Mouse (Mus musculus) liver, postnatal 0 days (tissue): ENCODE measurements around the gene Zfp777. TPM values are rescaled to one million over a fixed set of nuclear protein-coding genes. Genes with fewer than 3 reads are reported as not detected.

Source experiments
- ATAC-seq: fragments of 200-750 bp; cut with Nextera tagmentation; 2 replicates; pipeline ENCODE4 v1.8.0; 2017; ENCODE audit warnings: mild to moderate bottlenecking, moderate library complexity
- DNase-seq: peaks from one replicate; pipeline ENCODE4 v3.0.0-alpha.2; 2016
- H3K27ac ChIP-seq: fragments of 300-500 bp; sonication (generic); 2 replicates; pipeline ENCODE4 v1.5.1; 2014; ENCODE audit warnings: antibody characterized with exemption, moderate library complexity, mild to moderate bottlenecking, low read depth
- H3K27me3 ChIP-seq: fragments of 300-500 bp; sonication (generic); 2 replicates; pipeline ENCODE4 v1.6.1; 2014; ENCODE audit warnings: low read length, control low read depth, mixed read lengths; ENCODE audit not compliant: insufficient read depth
- H3K36me3 ChIP-seq: fragments of 300-500 bp; sonication (generic); replicated peaks from 2 replicates; pipeline ENCODE4 v1.6.1; 2014; ENCODE audit warnings: mild to moderate bottlenecking, control low read depth, low read length, moderate library complexity, mixed read lengths; ENCODE audit not compliant: insufficient read depth
- H3K4me1 ChIP-seq: fragments of 300-500 bp; sonication (generic); 2 replicates; pipeline ENCODE4 v1.6.1; 2014; ENCODE audit warnings: antibody characterized with exemption, mild to moderate bottlenecking, control low read depth; ENCODE audit not compliant: insufficient read depth
- H3K4me2 ChIP-seq: fragments of 300-500 bp; sonication (generic); 2 replicates; pipeline ENCODE4 v1.6.1; 2014; ENCODE audit warnings: low read depth, mild to moderate bottlenecking, low read length, moderate library complexity, mixed read lengths
- H3K4me3 ChIP-seq: fragments of 300-500 bp; sonication (generic); 2 replicates; pipeline ENCODE4 v1.5.1; 2014; ENCODE audit warnings: low read depth, low read length
- H3K9ac ChIP-seq: fragments of 300-500 bp; sonication (generic); replicated peaks from 2 replicates; pipeline ENCODE4 v1.6.1; 2014; ENCODE audit warnings: mild to moderate bottlenecking, moderate library complexity
- H3K9me3 ChIP-seq: fragments of 300-500 bp; sonication (generic); 2 replicates; pipeline ENCODE4 v1.6.1; 2016; ENCODE audit warnings: mild to moderate bottlenecking, control low read depth, low read length, mixed read lengths
- CTCF ChIP-seq: sonication (generic); IDR thresholded peaks from 2 replicates; pipeline ENCODE4 v1.5.1; 2016; ENCODE audit warnings: antibody characterized with exemption, low read depth
- EP300 ChIP-seq: IDR thresholded peaks from 2 replicates; pipeline ENCODE4 v1.6.1; 2016; ENCODE audit warnings: antibody characterized with exemption, low read depth, mild to moderate bottlenecking
- WGBS: fragments of 180-500 bp; shearing (Covaris S2); extraction: QIAGEN DNeasy Blood & Tissue Kit; methylation state at CpG from one replicate; pipeline ENCODE4 v1.1.7; 2014; ENCODE audit not compliant: insufficient replicate concordance; 5-methylcytosine and 5-hydroxymethylcytosine counted together
- polyA plus RNA-seq: library from polyadenylated mRNA; unstranded; fragments of >200 nt; fragmentation: Nextera tagmentation; extraction: Ambion mirVana; gene quantifications from 2 replicates; pipeline ENCODE4 v1.2.1, GENCODE M21; 2015

The Zfp777 gene
- polyA plus RNA-seq, 1 experiment from 2014 or later: 1.7 TPM

DNA sequence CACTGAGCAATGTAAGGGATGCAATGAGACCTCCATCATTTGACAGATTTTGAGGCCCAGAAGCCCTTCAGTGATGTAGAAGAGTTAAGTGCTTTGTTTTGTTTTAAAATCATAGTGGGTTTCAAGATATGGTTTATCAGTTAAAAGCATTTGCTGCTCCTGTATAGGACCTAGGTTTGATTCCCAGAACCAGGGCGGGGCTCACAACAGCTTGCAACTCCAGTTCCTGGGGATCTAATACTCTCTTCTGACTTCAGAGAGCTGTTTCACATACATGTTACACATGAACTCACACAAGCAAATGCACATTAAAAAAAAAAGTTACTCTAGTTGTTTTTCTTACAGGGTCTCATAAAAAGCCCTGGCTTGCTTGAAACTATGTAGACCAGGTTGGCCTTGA is 12.2 kb upstream of the Zfp777 start:
- no peak overlapping the region for H3K4me2 ChIP-seq

DNA sequence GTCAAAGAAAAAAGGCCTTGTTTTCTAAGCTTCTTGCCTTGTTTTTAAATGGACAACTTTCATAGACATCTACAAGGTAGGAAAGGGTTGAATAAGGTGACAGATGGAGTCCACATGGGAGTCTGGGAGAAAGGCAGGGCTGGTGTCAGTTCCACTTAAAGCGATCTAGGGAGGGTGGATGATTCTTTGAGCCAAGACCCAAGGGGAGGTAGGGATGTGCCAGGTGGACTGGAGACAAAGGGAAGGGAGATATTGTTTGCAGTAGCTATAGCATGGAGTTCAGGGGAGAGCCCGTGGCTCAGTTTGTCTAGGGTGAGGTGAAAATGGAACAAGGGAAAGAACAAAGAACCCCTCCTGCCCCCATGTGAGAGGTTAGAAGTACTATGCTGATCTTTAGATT is 11.7 kb upstream of the Zfp777 start:
- ATAC-seq (no peak), DNase-seq (no peak)
- Histone ChIP-seq H3K9ac (no peak overlapping the region), H3K4me2 (no peak overlapping the region), H3K36me3 (peaks cover 26% of the 10 kb centered on the region), H3K27me3 (no peaks in the 10 kb centered on the region), H3K4me1 (no peaks in the 10 kb centered on the region), H3K4me3 (no peak overlapping the region), H3K27ac (no peak overlapping the region), H3K9me3 (no peaks in the 10 kb centered on the region)
- TF ChIP-seq CTCF: no peak
- TF ChIP-seq EP300: no peak
- 77% methylated on average over 2 of the region's 2 CpGs for WGBS

More for the DNA sequence above, 12.2 kb upstream of the Zfp777 start:
- Histone ChIP-seq H3K4me3 (no peak overlapping the region), H3K4me1 (no peaks in the 10 kb centered on the region), H3K27ac (no peak overlapping the region), H3K9ac (no peak overlapping the region), H3K27me3 (no peaks in the 10 kb centered on the region), H3K36me3 (peaks cover 30% of the 10 kb centered on the region), H3K9me3 (no peaks in the 10 kb centered on the region)
- DNase-seq (no peak), ATAC-seq (no peak)
- WGBS: 62% methylated on average over 1 of the region's 1 CpGs
- TF ChIP-seq EP300: no peak
- no peak for TF ChIP-seq CTCF

DNA sequence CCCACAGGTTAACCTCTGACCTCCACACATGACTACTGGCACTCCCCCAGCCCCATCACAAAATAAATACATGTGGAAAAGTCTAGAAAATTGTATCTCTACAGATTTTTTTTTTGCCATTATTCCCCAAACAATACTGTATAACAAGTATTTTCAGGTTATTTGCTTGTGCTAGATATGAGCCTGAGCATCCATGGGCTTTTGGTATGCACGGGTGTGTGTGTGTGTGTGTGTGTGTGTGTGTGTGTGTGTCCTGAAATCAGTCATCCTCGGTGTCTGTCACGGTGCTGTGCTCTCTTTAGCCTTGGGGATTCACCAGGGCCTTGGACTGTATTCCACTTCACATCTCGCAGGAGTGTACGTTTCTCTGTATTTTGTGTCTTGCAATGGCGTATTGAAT is 3.4 kb upstream of the Zfp777 start:
- TF ChIP-seq EP300 (no peak), CTCF (no peak)
- ATAC-seq (no peak), DNase-seq (no peak)
- Histone ChIP-seq H3K4me1 (peaks cover 10% of the 10 kb centered on the region; the same call in 1 of the 2 replicates), H3K27me3 (no peaks in the 10 kb centered on the region), H3K27ac (no peak overlapping the region), H3K9me3 (no peaks in the 10 kb centered on the region), H3K4me3 (no peak overlapping the region), H3K9ac (no peak overlapping the region), H3K36me3 (no peaks in the 10 kb centered on the region), H3K4me2 (no peak overlapping the region)
- WGBS: 68% methylated on average over 6 of the region's 6 CpGs

DNA sequence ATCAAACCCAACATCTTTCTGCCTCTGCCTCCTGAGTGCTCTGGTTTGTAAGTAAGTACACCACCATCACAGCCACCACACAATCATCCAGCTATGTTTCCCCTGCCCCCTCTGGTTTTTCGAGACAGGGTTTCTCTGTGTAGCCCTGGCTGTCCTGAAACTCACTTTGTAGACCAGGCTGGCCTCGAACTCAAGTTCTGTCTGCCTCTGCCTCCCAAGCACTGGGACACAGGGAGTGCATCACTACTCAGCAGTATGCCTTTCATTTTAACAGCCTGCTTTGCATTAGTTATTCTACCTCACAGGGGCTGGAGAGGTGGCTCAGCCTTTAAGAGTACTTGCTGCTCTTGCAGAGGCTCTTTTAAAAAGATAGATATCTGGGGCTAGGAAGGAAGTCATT is 3.0 kb upstream of the Zfp777 start:
- H3K27me3 ChIP-seq: no peaks in the 10 kb centered on the region
- H3K4me3 ChIP-seq: no peak overlapping the region
- H3K4me1 ChIP-seq: peaks cover 10% of the 10 kb centered on the region
- H3K4me2 ChIP-seq: no peak overlapping the region
- 75% methylated on average over 2 of the region's 2 CpGs for WGBS
- no peaks in the 10 kb centered on the region for H3K36me3 ChIP-seq
- DNase-seq: no peak
- TF ChIP-seq EP300 (no peak), CTCF (no peak)
- no peak overlapping the region for H3K27ac ChIP-seq
- no peak overlapping the region for H3K9ac ChIP-seq
- H3K9me3 ChIP-seq: no peaks in the 10 kb centered on the region
- ATAC-seq: no peak

DNA sequence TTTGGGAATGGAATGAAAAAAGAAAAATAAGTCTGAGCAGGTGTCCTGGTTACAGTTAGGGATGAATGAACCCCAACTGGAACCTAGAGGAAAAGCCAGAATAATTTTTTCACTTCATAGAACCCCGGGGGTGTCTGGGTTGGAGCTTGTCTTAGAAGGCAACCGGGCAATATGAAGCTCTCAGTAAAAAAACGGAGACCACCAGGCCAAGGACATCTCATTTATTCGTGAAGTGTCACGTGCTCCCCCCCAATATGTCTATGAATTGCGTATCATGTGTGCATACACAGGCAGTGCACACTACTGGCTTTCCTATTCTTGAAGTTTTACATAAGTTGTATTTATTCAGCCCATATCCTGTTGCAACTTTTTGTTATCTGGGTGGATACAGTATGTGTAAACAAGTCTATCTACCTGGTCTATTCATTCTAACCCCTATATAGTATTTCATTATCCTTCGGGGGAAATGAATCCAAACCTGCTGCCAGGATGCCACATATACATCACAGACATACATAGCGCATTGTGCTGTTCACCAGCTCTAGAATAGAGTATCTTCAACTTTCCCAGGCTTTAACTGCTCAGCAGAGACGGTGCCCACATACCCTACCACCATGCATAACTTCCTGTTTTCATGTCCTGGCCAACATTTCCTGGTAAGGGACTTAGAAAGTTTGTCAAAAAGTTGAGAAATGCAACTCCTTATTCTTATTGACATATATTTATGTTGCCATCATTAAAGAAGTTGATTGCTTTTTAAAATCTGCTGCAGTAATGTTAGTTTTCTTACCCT is 758 bp upstream of the Zfp777 start:
- peak overlapping the region; percentile 66 for H3K4me3 ChIP-seq
- H3K9me3 ChIP-seq: no peaks in the 10 kb centered on the region
- no peak for DNase-seq
- TF ChIP-seq EP300 (no peak), CTCF (no peak)
- H3K27me3 ChIP-seq: no peaks in the 10 kb centered on the region
- H3K27ac ChIP-seq: peak overlapping the region; percentile 89
- H3K36me3 ChIP-seq: 0 out of 2 replicates have a peak, but pooled peaks cover 2% of the 10 kb centered on the region
- WGBS: 35% methylated on average over 9 of the region's 9 CpGs
- peaks cover 10% of the 10 kb centered on the region for H3K4me1 ChIP-seq
- peak overlapping the region; percentile 87 for H3K4me2 ChIP-seq
- H3K9ac ChIP-seq: peak overlapping the region; percentile 87
- ATAC-seq: no peak

DNA sequence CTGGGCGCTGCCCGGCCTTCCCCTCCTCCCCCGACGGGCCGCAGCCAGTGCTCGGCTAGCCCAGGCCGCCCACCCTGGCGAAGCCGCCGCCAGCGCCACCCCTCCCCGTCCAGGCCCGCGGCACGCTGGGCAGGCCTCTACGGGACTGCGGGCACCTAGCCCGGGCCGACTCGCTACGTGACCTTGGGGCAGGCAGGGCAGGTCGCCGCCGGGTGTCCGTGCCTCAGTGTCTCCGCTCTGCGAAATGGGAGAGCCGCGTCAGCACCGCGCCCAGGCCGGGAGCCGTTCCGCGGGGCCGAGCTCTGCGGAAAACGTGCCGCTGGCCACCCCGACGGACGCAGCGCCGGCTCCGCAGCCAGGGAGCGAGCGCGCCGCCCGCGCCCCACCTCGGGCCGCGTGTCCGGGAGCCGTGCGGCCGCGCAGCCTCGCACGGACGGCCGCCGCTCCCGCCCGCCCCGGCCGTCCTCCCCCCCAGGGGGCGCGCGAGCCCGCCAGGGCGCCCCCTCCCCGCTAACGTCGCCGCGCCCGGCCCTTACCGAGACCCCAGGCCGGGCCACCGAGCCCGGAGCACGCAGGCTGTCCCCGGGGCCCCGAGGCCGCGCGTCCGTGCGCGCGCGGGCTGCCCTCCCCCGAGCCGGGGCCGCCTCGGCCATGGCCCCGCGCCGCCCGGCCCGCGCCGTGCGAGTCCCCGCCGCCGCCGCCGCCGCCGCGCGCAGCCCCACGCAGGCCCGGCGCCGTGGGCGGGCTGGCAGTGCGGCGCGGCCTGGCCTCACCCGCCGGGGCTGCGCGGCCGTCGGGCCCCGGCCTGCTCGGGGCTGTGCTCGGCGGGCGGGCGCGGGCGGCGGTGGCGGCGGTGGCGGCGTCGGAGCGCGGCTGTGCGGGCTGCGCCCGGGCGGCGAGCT is 1.0 kb downstream of the Zfp777 start:
- H3K4me1 ChIP-seq: peaks cover 10% of the 10 kb centered on the region
- H3K27ac ChIP-seq: peak overlapping the region; percentile 89
- peak overlapping the region; percentile 87 for H3K9ac ChIP-seq
- peak overlapping the region; percentile 66 for H3K4me3 ChIP-seq
- ATAC-seq: peak; percentile 59
- H3K4me2 ChIP-seq: peak overlapping the region; percentile 87
- WGBS: 2% methylated on average over 84 of the region's 150 CpGs
- DNase-seq: peak; percentile 62
- no peaks in the 10 kb centered on the region for H3K9me3 ChIP-seq
- H3K36me3 ChIP-seq: peaks cover 14% of the 10 kb centered on the region
- no peaks in the 10 kb centered on the region for H3K27me3 ChIP-seq
- TF ChIP-seq CTCF (no peak), EP300 (no peak)
